17 mouse cellular contexts compared by ENCODE assay signal in genomic region chr7:24846576-24846975, GRCm38 (mm10). TPM values are rescaled to one million over a fixed set of nuclear protein-coding genes. Genes with fewer than 3 reads are reported as not detected.
DNase-seq lines count a peak whose midpoint lies in the region; ATAC-seq and TF ChIP-seq lines count a peak whose summit lies in the region.
"Not testable (repeated sequence)": the region's sequence is repeated elsewhere in the genome, so short reads cannot be mapped to it uniquely, and the experiment has no call there.
"Had no signal": no experiment of that assay in that cellular context is flagged by ENCODE, and none has a peak within 500 bp of the region (broad histone marks: within the 10 kb centered on the region; RNA-seq: fewer than 3 reads in every experiment).

No protein-coding gene starts in this region.

- not testable (repeated sequence) for H3K4me2 ChIP-seq in liver, embryonic 11.5 days; liver, embryonic 15.5 days

- DNase-seq in A20 (ENCODE audit: low read depth, low spot score), result peak; percentile 81
- not testable (repeated sequence) for DNase-seq in forebrain, embryonic 10.5 days (ENCODE audit: extremely low spot score, low spot score); liver, embryonic 11.5 days (ENCODE audit: low spot score)

- H3K27me3 ChIP-seq in ES-Bruce4 (ENCODE audit: control insufficient read depth, insufficient read depth, low read length, poor library complexity, severe bottlenecking); forebrain, embryonic 10.5 days (ENCODE audit: poor library complexity, severe bottlenecking); liver, embryonic 11.5 days (replicated peaks; ENCODE audit: control insufficient read depth, insufficient read depth, low read length); liver, embryonic 15.5 days: not testable (repeated sequence)

- TF ChIP-seq CTCF in ES-Bruce4 (IDR thresholded peaks at IDR 0.05; ENCODE audit: low read depth, low read length), result not testable (repeated sequence)

- not testable (repeated sequence) for TF ChIP-seq POLR2A in ES-Bruce4 (IDR thresholded peaks at IDR 0.05; ENCODE audit: insufficient read depth, low read length)

- not testable (repeated sequence) for ATAC-seq in liver, embryonic 11.5 days (replicated peaks; ENCODE audit: low FRiP score); liver, embryonic 15.5 days (ENCODE audit: insufficient read depth)

- peak overlapping the region; percentile 59 for H3K27ac ChIP-seq in ES-Bruce4 (ENCODE audit: insufficient read depth, low read length)
- peak overlapping the region; percentile 4; the same call in 1 of the 2 replicates for H3K27ac ChIP-seq in forebrain, embryonic 10.5 days
- H3K27ac ChIP-seq in liver, embryonic 11.5 days (ENCODE audit: low read depth, low read length), result peak overlapping the region; percentile 21; the same call in 1 of the 2 replicates
- H3K27ac ChIP-seq in liver, embryonic 15.5 days (replicated peaks), result peak overlapping the region; percentile 4; the same call in 1 of the 2 replicates

- H3K9ac ChIP-seq in ES-Bruce4 (ENCODE audit: low read depth, poor library complexity, severe bottlenecking); liver, embryonic 11.5 days (ENCODE audit: low read depth, low read length); liver, embryonic 15.5 days: not testable (repeated sequence)

- TF ChIP-seq EP300 in ES-Bruce4 (IDR thresholded peaks at IDR 0.05; ENCODE audit: insufficient read depth, low read depth, low read length), result not testable (repeated sequence)

- H3K36me3 ChIP-seq in ES-Bruce4 (ENCODE audit: control insufficient read depth, insufficient read depth, low read length, poor library complexity, severe bottlenecking); forebrain, embryonic 10.5 days (replicated peaks); liver, embryonic 11.5 days (ENCODE audit: control insufficient read depth, insufficient read depth, low read length); liver, embryonic 15.5 days (replicated peaks): not testable (repeated sequence)

- H3K4me3 ChIP-seq in ES-Bruce4 (ENCODE audit: low read depth, low read length); forebrain, embryonic 10.5 days; liver, embryonic 11.5 days (ENCODE audit: low read depth, low read length); liver, embryonic 15.5 days (replicated peaks): not testable (repeated sequence)

- H3K4me1 ChIP-seq in ES-Bruce4 (ENCODE audit: control insufficient read depth, insufficient read depth, low read length), result not testable (repeated sequence)
- H3K4me1 ChIP-seq in forebrain, embryonic 10.5 days, result peaks cover 19% of the 10 kb centered on the region
- H3K4me1 ChIP-seq in liver, embryonic 11.5 days (replicated peaks; ENCODE audit: control insufficient read depth, insufficient read depth, low read length), result peaks cover 22% of the 10 kb centered on the region
- peaks cover 50% of the 10 kb centered on the region for H3K4me1 ChIP-seq in liver, embryonic 15.5 days (replicated peaks)

- 46% methylated on average over 2 of the region's 2 CpGs for WGBS in forebrain, embryonic 10.5 days
- WGBS in liver, embryonic 11.5 days, result 29% methylated on average over 2 of the region's 2 CpGs
- WGBS in liver, embryonic 15.5 days (ENCODE audit: insufficient replicate concordance), result 23% methylated on average over 2 of the region's 2 CpGs

- H3K9me3 ChIP-seq in ES-Bruce4 (replicated peaks; ENCODE audit: control insufficient read depth, insufficient read depth, low read length, poor library complexity, severe bottlenecking); forebrain, embryonic 10.5 days; liver, embryonic 11.5 days (ENCODE audit: control insufficient read depth, low read length); liver, embryonic 15.5 days (replicated peaks): not testable (repeated sequence)

RNA-seq across cellular contexts. Expression of gene Gm9844, which starts 15.4 kb away (rescaled TPM):
- polyA plus RNA-seq in ES-Bruce4 (2011; ENCODE audit: insufficient read depth, insufficient read length, low read depth, missing spikeins), result 21.9 and 24.9 TPM in 2 replicates
- 12.7 and 12.8 TPM in 2 replicates for polyA plus RNA-seq in forebrain, embryonic 10.5 days (2016; fragmentation: Nextera tagmentation; extraction: Ambion mirVana)
- polyA plus RNA-seq in liver, embryonic 11.5 days (2014; fragmentation: Nextera tagmentation; extraction: Ambion mirVana), result 5.0 and 5.8 TPM in 2 replicates
- polyA plus RNA-seq in liver, embryonic 15.5 days (2015; fragmentation: Nextera tagmentation; extraction: Ambion mirVana), result 1.6 and 1.9 TPM in 2 replicates

RNA-seq across cellular contexts. Expression of gene Lypd4, which starts 23.2 kb away (rescaled TPM):
- not detected in 2 replicates for polyA plus RNA-seq in ES-Bruce4 (2011; ENCODE audit: insufficient read depth, insufficient read length, low read depth, missing spikeins)
- polyA plus RNA-seq in forebrain, embryonic 10.5 days (2016; fragmentation: Nextera tagmentation; extraction: Ambion mirVana), result not detected in 2 replicates
- polyA plus RNA-seq in liver, embryonic 11.5 days (2014; fragmentation: Nextera tagmentation; extraction: Ambion mirVana), result not detected in 2 replicates
- not detected in 2 replicates for polyA plus RNA-seq in liver, embryonic 15.5 days (2015; fragmentation: Nextera tagmentation; extraction: Ambion mirVana)
- polyA plus RNA-seq: activated CD4-positive, CD25-positive, alpha-beta regulatory T cell, adult 4 months; C2C12; cerebellum, adult 2 months; cortical plate, adult 2 months; embryonic facial prominence, embryonic 10.5 days; embryonic facial prominence, embryonic 12.5 days; embryonic facial prominence, embryonic 14.5 days; forebrain, embryonic 12.5 days; forebrain, embryonic 14.5 days; forebrain, embryonic 16.5 days; frontal cortex, adult 2 months had no signal

RNA-seq across cellular contexts. Expression of gene Dmrtc2, which starts 23.3 kb away (rescaled TPM):
- polyA plus RNA-seq in ES-Bruce4 (2011; ENCODE audit: insufficient read depth, insufficient read length, low read depth, missing spikeins), result 0.75 and 1.1 TPM in 2 replicates
- not detected in 2 replicates for polyA plus RNA-seq in forebrain, embryonic 10.5 days (2016; fragmentation: Nextera tagmentation; extraction: Ambion mirVana)
- not detected in 2 replicates for polyA plus RNA-seq in liver, embryonic 11.5 days (2014; fragmentation: Nextera tagmentation; extraction: Ambion mirVana)
- polyA plus RNA-seq in liver, embryonic 15.5 days (2015; fragmentation: Nextera tagmentation; extraction: Ambion mirVana), result not detected in 2 replicates
- polyA plus RNA-seq: activated CD4-positive, CD25-positive, alpha-beta regulatory T cell, adult 4 months; C2C12; cerebellum, adult 2 months; cortical plate, adult 2 months; embryonic facial prominence, embryonic 10.5 days; embryonic facial prominence, embryonic 12.5 days; embryonic facial prominence, embryonic 14.5 days; forebrain, embryonic 12.5 days; forebrain, embryonic 14.5 days; forebrain, embryonic 16.5 days; frontal cortex, adult 2 months; Patski had no signal

RNA-seq across cellular contexts. Expression of gene Rps19, which starts 37.6 kb away (rescaled TPM):
- polyA plus RNA-seq in ES-Bruce4 (2011; ENCODE audit: insufficient read depth, insufficient read length, low read depth, missing spikeins), result 2,100 and 2,446 TPM in 2 replicates
- polyA plus RNA-seq in forebrain, embryonic 10.5 days (2016; fragmentation: Nextera tagmentation; extraction: Ambion mirVana), result 2,087 and 2,135 TPM in 2 replicates
- polyA plus RNA-seq in liver, embryonic 11.5 days (2014; fragmentation: Nextera tagmentation; extraction: Ambion mirVana), result 2,415 and 2,620 TPM in 2 replicates
- 1,016 and 1,167 TPM in 2 replicates for polyA plus RNA-seq in liver, embryonic 15.5 days (2015; fragmentation: Nextera tagmentation; extraction: Ambion mirVana)

RNA-seq across cellular contexts. Expression of gene Cd79a, which starts 50.6 kb away (rescaled TPM):
- 2.8 and 2.9 TPM in 2 replicates for polyA plus RNA-seq in ES-Bruce4 (2011; ENCODE audit: insufficient read depth, insufficient read length, low read depth, missing spikeins)
- polyA plus RNA-seq in forebrain, embryonic 10.5 days (2016; fragmentation: Nextera tagmentation; extraction: Ambion mirVana), result 0.25 and 0.55 TPM in 2 replicates
- polyA plus RNA-seq in liver, embryonic 11.5 days (2014; fragmentation: Nextera tagmentation; extraction: Ambion mirVana), result 0.12 TPM in 1 of 2 replicates, not detected in the other
- 6.0 and 7.2 TPM in 2 replicates for polyA plus RNA-seq in liver, embryonic 15.5 days (2015; fragmentation: Nextera tagmentation; extraction: Ambion mirVana)
- polyA plus RNA-seq: forebrain, embryonic 14.5 days; Patski had no signal

Comparison
In these comparisons a context has a peak if more than half of its experiments do, and no peak if none do; other contexts are left out.
1. H3K27ac ChIP-seq: peak in every context shown above with its lines; median percentile 59 in ES-Bruce4; 21 in liver, embryonic 11.5 days; 4 in forebrain, embryonic 10.5 days; 4 in liver, embryonic 15.5 days.